Mouse (Mus musculus): ENCODE results near the gene Col4a3. TPM values are rescaled to one million over a fixed set of nuclear protein-coding genes. Genes with fewer than 3 reads are reported as not detected.

Col4a3 gene
- polyA plus RNA-seq, 1 experiment, result 0.16 TPM

DNA sequence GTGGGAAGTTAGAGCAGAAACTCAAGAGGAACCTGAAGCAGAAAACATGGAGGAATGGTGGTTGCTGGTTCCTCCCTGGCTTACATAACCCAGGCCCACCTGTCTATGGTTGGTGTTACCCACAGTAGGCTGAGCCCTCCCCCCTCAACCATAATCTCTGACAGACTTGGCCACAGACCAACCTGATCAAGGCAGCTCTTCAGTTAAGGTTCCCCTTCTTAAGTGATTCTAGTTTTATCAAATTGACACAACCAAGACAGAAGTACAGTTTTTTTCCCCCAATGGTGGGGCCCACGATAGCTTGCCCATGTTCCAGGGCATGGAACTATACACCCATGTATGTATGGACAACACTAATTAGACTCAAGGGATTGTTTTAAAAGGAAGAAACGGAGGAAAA, 100.1 kb downstream of the Col4a3 start:
- H3K27ac ChIP-seq (ENCODE audit: control insufficient read depth, insufficient read depth, low read length), result no peak overlapping the region
- H3K4me3 ChIP-seq (ENCODE audit: control insufficient read depth, insufficient read depth, low read length), result no peak overlapping the region
- H3K27me3 ChIP-seq (ENCODE audit: control insufficient read depth, insufficient read depth, low read length), result no peaks in the 10 kb centered on the region
- 51% methylated on average over 2 of the region's 2 CpGs for WGBS
- no peaks in the 10 kb centered on the region for H3K4me1 ChIP-seq (replicated peaks; ENCODE audit: control insufficient read depth, insufficient read depth, low read length)
- no peak for DNase-seq
- TF ChIP-seq CTCF (IDR thresholded peaks at IDR 0.05; ENCODE audit: borderline replicate concordance, control insufficient read depth, extremely low read depth, insufficient read depth, low read length, poor library complexity) (no peak), POLR2A (IDR thresholded peaks at IDR 0.05; ENCODE audit: control insufficient read depth, extremely low read depth, insufficient read depth, low read length, poor library complexity) (no peak)
- no peaks in the 10 kb centered on the region for H3K36me3 ChIP-seq (ENCODE audit: control insufficient read depth, insufficient read depth, low read length)

DNA sequence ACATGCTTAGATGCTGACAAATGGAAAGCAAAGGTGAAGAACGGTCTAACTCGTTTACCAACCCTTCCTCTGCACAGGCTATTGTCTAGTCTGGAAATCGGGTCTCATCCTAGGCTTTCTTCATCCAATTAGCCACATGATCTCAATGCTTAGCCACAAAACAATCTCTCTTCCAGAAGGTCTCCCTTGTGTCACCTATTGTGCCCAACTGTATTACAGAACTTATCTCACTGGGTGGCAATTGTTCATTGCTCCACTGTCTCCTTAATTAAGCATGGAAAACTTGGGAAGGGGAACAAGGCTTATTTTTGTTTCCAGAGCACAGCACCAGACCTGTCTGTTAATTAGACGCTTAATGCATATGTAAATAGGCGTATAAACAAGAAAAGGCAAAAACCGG, 101.2 kb downstream of the Col4a3 start:
- Histone ChIP-seq H3K4me1 (replicated peaks; ENCODE audit: control insufficient read depth, insufficient read depth, low read length) (no peaks in the 10 kb centered on the region), H3K27me3 (ENCODE audit: control insufficient read depth, insufficient read depth, low read length) (no peaks in the 10 kb centered on the region), H3K36me3 (ENCODE audit: control insufficient read depth, insufficient read depth, low read length) (no peaks in the 10 kb centered on the region), H3K27ac (ENCODE audit: control insufficient read depth, insufficient read depth, low read length) (no peak overlapping the region), H3K4me3 (ENCODE audit: control insufficient read depth, insufficient read depth, low read length) (no peak overlapping the region)
- 92% methylated on average over 6 of the region's 6 CpGs for WGBS
- DNase-seq, result no peak
- TF ChIP-seq CTCF (IDR thresholded peaks at IDR 0.05; ENCODE audit: borderline replicate concordance, control insufficient read depth, extremely low read depth, insufficient read depth, low read length, poor library complexity), result no peak
- TF ChIP-seq POLR2A (IDR thresholded peaks at IDR 0.05; ENCODE audit: control insufficient read depth, extremely low read depth, insufficient read depth, low read length, poor library complexity), result no peak

DNA sequence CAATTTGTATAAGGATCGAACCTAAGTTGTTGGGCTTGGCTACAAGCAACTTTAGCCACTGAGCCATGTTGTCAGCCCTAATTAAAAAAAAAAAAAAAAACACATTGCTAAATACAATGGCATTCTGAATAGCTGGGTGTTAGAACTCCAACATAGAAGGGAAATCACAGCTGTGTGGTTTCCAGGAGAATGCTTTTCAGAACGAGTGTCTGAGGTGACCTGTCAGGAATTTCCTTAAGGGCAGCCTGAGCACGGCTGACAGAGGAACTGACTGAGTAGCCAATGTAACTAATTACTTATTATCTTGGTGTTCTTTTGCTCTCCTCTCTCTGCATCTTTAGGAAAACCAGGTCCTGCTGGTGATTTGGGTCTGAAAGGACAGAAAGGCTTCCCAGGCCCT, 109.2 kb downstream of the Col4a3 start:
- no peak overlapping the region for H3K4me3 ChIP-seq (ENCODE audit: control insufficient read depth, insufficient read depth, low read length)
- no peak for TF ChIP-seq POLR2A (IDR thresholded peaks at IDR 0.05; ENCODE audit: control insufficient read depth, extremely low read depth, insufficient read depth, low read length, poor library complexity)
- TF ChIP-seq CTCF (IDR thresholded peaks at IDR 0.05; ENCODE audit: borderline replicate concordance, control insufficient read depth, extremely low read depth, insufficient read depth, low read length, poor library complexity), result no peak
- no peak for DNase-seq
- H3K27me3 ChIP-seq (ENCODE audit: control insufficient read depth, insufficient read depth, low read length), result no peaks in the 10 kb centered on the region
- H3K36me3 ChIP-seq (ENCODE audit: control insufficient read depth, insufficient read depth, low read length), result no peaks in the 10 kb centered on the region
- H3K27ac ChIP-seq (ENCODE audit: control insufficient read depth, insufficient read depth, low read length), result no peak overlapping the region
- 71% methylated on average over 3 of the region's 3 CpGs for WGBS
- no peaks in the 10 kb centered on the region for H3K4me1 ChIP-seq (replicated peaks; ENCODE audit: control insufficient read depth, insufficient read depth, low read length)

DNA sequence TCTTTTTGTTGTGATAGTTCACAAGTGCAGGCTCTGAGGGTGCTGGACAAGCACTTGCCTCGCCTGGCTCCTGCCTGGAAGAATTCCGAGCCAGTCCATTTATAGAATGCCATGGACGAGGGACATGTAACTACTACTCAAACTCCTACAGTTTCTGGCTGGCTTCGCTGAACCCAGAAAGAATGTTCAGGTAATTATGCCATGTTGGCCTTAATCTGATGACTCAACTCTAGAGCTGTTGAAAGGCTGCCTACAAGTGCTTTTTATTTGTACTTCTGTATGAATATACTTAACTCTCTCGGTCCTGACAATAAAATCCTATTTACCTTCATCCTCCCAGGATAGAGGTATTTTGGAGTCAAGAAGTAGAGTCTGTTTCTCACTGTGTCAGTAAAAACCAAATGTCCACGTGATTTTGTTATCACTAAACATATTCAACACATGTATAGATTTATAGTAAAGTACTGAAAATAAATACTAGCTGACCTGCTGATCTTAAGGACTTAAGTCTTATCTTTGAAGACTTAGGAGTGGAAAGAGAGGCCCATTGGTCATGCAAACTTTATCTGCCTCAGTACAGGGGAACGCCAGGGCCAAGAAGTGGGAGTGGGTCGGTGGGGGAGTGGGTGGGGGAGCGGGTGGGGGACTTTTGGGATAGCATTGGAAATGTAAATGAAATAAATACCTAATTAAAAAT, 131.2 kb downstream of the Col4a3 start:
- Histone ChIP-seq H3K4me3 (ENCODE audit: control insufficient read depth, insufficient read depth, low read length) (no peak overlapping the region), H3K27ac (ENCODE audit: control insufficient read depth, insufficient read depth, low read length) (no peak overlapping the region), H3K27me3 (ENCODE audit: control insufficient read depth, insufficient read depth, low read length) (no peaks in the 10 kb centered on the region), H3K4me1 (replicated peaks; ENCODE audit: control insufficient read depth, insufficient read depth, low read length) (no peaks in the 10 kb centered on the region), H3K36me3 (ENCODE audit: control insufficient read depth, insufficient read depth, low read length) (no peaks in the 10 kb centered on the region)
- no peak for DNase-seq
- 87% methylated on average over 9 of the region's 9 CpGs for WGBS
- TF ChIP-seq POLR2A (IDR thresholded peaks at IDR 0.05; ENCODE audit: control insufficient read depth, extremely low read depth, insufficient read depth, low read length, poor library complexity) (no peak), CTCF (IDR thresholded peaks at IDR 0.05; ENCODE audit: borderline replicate concordance, control insufficient read depth, extremely low read depth, insufficient read depth, low read length, poor library complexity) (no peak)

DNA sequence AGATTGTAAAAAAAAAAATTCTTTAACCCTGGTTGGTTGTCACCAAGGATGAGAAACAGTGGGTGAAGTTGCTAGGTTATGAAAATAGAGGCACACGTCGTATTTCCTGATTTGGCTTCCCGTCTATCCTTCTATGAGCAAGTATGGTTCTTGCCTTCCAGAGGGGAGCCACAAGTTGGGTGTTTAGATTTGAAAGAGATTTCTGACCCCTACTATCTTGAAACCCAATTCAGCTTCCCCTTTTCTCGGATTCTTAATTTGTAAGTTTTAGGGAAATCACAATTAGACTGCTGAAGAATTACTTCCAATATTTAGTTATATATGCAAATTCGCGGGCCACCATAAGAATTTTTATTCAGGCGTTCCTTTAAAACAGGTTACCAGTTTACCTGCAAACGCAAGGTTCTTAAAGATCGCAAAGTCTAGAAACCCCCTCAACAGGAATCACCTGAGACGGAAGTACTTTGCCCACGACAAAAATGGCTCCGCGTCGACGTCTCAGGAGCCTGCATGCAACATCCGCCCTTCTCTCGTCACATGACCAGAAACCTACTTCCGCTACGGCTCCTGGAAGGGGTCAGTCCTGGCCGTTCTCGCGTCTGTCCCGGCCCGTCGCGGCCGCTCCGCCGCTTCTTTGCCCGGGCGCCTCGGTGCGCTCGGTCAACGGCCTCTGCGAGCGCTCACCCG, 137.8 kb downstream of the Col4a3 start, which contains the start of gene Mff:
Mff (plus strand) TSS at position 552 of the 687 bp plus-strand sequence.
- Histone ChIP-seq H3K4me3 (ENCODE audit: control insufficient read depth, insufficient read depth, low read length) (peak within 1 kb of the TSS; percentile 84), H3K36me3 (ENCODE audit: control insufficient read depth, insufficient read depth, low read length) (peaks cover 4% of the 10 kb centered on the region), H3K27me3 (ENCODE audit: control insufficient read depth, insufficient read depth, low read length) (no peaks in the 10 kb centered on the region), H3K4me1 (replicated peaks; ENCODE audit: control insufficient read depth, insufficient read depth, low read length) (peaks cover 7% of the 10 kb centered on the region), H3K27ac (ENCODE audit: control insufficient read depth, insufficient read depth, low read length) (no peak within 1 kb of the TSS)
- peak; percentile 52; the same call in 1 of the 2 replicates for TF ChIP-seq POLR2A (IDR thresholded peaks at IDR 0.05; ENCODE audit: control insufficient read depth, extremely low read depth, insufficient read depth, low read length, poor library complexity)
- TF ChIP-seq CTCF (IDR thresholded peaks at IDR 0.05; ENCODE audit: borderline replicate concordance, control insufficient read depth, extremely low read depth, insufficient read depth, low read length, poor library complexity), result no peak
- 8% methylated on average over 38 of the region's 38 CpGs for WGBS
- peak; percentile 93 for DNase-seq

DNA sequence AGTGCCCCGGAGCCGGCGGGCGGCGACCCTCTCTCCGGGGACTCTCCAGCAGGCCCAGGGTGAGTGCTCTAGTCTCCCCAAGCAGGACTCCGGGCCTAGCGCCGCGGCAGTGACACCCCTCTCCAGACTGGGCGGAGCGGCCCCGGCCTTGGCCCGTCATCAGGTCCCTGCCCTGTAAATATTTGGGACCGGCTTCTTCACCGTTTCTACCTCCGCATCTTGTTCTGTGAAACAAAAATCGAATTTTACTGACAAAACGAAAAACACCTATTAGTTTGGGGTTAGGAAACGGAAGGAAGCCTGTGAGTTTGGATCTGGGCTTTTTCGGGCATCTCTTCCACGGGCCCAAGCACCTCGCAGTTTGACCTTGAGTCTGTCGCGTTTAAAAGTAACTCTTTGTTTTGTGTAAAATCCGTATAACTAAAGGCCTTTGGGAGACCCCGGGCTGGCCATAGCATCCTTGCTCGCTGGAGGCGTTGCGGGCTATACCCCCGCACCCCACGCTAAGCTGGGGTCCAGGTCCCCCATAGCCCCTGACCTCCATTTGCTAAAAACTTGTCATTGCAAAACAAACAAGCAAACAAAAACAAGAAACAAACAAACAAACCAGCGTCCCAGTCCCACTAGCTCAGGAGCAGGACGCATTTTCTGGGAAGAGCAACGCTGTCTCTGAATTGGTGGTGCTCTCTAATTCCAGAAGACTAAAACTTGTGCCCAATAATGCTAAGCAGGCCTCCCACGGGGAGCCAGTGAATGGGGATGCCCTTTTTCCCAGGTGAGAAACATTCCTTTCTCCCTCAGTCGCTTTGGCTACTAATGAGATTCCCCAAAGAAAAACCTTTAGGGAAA, 138.5 kb downstream of the Col4a3 start:
- Histone ChIP-seq H3K27ac (ENCODE audit: control insufficient read depth, insufficient read depth, low read length) (no peak overlapping the region), H3K27me3 (ENCODE audit: control insufficient read depth, insufficient read depth, low read length) (no peaks in the 10 kb centered on the region), H3K36me3 (ENCODE audit: control insufficient read depth, insufficient read depth, low read length) (peaks cover 11% of the 10 kb centered on the region), H3K4me3 (ENCODE audit: control insufficient read depth, insufficient read depth, low read length) (peak overlapping the region; percentile 84), H3K4me1 (replicated peaks; ENCODE audit: control insufficient read depth, insufficient read depth, low read length) (peaks cover 7% of the 10 kb centered on the region)
- no peak for DNase-seq
- WGBS, result 3% methylated on average over 37 of the region's 37 CpGs
- no peak for TF ChIP-seq CTCF (IDR thresholded peaks at IDR 0.05; ENCODE audit: borderline replicate concordance, control insufficient read depth, extremely low read depth, insufficient read depth, low read length, poor library complexity)
- no peak; the same call in none of the 2 replicates for TF ChIP-seq POLR2A (IDR thresholded peaks at IDR 0.05; ENCODE audit: control insufficient read depth, extremely low read depth, insufficient read depth, low read length, poor library complexity)

All from thymus, adult 2 months (tissue).